Mouse (Mus musculus) lung, postnatal 0 days (tissue): ENCODE measurements around the gene Nostrin.

ENCODE experiments used
- CTCF ChIP-seq: IDR thresholded peaks from 2 replicates; pipeline ENCODE4 v1.5.1; 2016; ENCODE audit warnings: antibody characterized with exemption, mild to moderate bottlenecking
- EP300 ChIP-seq: IDR thresholded peaks from 2 replicates; pipeline ENCODE4 v1.6.1; 2016; ENCODE audit warnings: antibody characterized with exemption, mild to moderate bottlenecking, control low read depth

DNA sequence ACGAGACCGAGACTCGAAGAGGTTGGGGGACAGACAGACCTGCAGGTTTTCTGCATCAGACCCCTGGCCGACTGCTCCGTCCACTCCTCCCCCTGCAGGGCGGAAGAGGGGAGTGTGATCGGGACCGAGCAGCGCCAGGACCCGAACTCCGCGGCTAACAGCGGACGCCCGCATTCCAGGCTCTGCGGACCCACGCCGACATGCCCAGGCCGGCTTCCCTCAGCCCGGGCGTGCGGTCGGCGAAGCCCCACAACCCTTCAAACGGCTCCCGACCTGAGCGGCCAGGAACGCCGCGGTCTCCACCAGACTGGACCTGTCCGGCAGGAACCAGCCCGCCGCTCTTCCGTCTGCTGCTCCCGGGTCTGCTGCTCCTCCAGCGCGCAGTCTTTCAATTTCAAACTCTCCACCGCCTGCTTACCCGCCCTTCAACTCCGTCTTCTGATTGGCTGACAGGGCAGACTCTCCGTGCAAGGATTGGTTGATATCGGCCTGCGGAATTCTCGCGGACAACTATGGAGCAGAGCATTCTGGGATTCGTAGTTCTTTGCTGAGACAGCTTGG lies 70.3 kb downstream of the Nostrin start, which contains the start of gene Spc25:
- TF ChIP-seq CTCF = no peak; the same call in 1 of the 2 replicates
- no peak for TF ChIP-seq EP300
